Mouse (Mus musculus) hindbrain, embryonic 10.5 days (tissue): ENCODE results near the gene Naa50. TPM values are rescaled to one million over a fixed set of nuclear protein-coding genes. Genes with fewer than 3 reads are reported as not detected.

Experiments
- DNase-seq: peaks from one replicate; pipeline ENCODE4 v3.0.0-alpha.2; 2017; ENCODE audit warnings: low spot score
- H3K27ac ChIP-seq: fragments of 300-500 bp; sonication (generic); 2 replicates; pipeline ENCODE4 v1.5.1; 2016; ENCODE audit warnings: mild to moderate bottlenecking, moderate library complexity
- H3K27me3 ChIP-seq: fragments of 300-500 bp; sonication (generic); 2 replicates; pipeline ENCODE4 v1.6.1; 2016; ENCODE audit warnings: mild to moderate bottlenecking; ENCODE audit not compliant: poor library complexity, insufficient read depth, severe bottlenecking
- H3K36me3 ChIP-seq: fragments of 300-500 bp; sonication (generic); 2 replicates; pipeline ENCODE4 v1.6.1; 2016; ENCODE audit warnings: mild to moderate bottlenecking, moderate library complexity
- H3K4me1 ChIP-seq: fragments of 300-500 bp; sonication (generic); replicated peaks from 2 replicates; pipeline ENCODE4 v1.6.1; 2016; ENCODE audit warnings: mild to moderate bottlenecking
- H3K4me3 ChIP-seq: fragments of 300-500 bp; sonication (generic); 2 replicates; pipeline ENCODE4 v1.5.1; 2016; ENCODE audit warnings: mild to moderate bottlenecking, moderate library complexity
- H3K9me3 ChIP-seq: fragments of 300-500 bp; sonication (generic); 2 replicates; pipeline ENCODE4 v1.6.1; 2016; ENCODE audit warnings: mild to moderate bottlenecking, moderate library complexity
- WGBS: fragments of 180-500 bp; shearing (Covaris S2); methylation state at CpG from one replicate; pipeline ENCODE4 v1.1.7; 2016; 5-methylcytosine and 5-hydroxymethylcytosine counted together
- polyA plus RNA-seq: library from polyadenylated mRNA; unstranded; fragments of >200 nt; fragmentation: Nextera tagmentation; extraction: Ambion mirVana; gene quantifications from 2 replicates; pipeline ENCODE4 v1.2.1, GENCODE M21; 2016

Naa50 gene
- polyA plus RNA-seq, 1 experiment from 2014 or later: 78.0 TPM

DNA sequence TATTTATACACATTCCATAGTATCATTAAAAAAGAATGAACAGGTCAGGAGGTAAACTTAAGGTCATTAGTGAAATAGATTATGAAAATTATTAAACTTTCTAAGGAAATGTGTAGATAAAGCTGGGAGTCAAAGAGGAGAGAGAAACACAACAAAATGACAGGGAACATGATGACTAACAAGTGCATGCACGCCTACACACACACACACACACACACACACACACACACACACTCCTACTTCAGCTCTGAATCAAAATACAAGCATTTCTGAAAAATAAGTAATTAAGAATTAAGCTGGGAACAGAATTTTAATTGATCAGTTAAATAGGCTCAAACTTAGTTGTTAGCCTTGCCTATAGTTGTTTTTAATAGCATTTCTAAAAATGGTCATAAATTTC lies 14.9 kb upstream of the Naa50 start:
- no peaks in the 10 kb centered on the region for H3K9me3 ChIP-seq
- no peak overlapping the region for H3K27ac ChIP-seq
- H3K27me3 ChIP-seq: no peaks in the 10 kb centered on the region
- DNase-seq: no peak
- H3K4me1 ChIP-seq: no peaks in the 10 kb centered on the region
- WGBS: 86% methylated on average over 1 of the region's 1 CpGs
- no peaks in the 10 kb centered on the region for H3K36me3 ChIP-seq
- H3K4me3 ChIP-seq: no peak overlapping the region

DNA sequence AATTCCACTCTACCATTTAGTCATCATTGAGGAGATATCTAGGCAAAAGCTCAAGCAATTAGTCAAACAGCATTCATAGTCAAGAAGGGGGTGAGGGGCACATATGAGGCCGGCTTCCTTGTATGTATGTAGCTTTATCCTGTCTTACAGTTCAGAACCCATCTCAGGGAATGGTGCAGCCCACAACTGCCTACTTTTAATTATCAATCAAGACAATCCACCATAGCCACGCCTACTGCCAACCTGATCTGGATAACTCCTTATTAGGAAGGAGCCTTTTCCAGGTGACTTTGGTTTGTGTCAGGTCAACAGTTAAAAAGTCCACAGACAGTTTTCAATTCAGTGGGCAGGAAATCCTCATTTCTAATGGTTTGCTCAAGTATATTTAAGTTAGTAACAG lies 14.2 kb upstream of the Naa50 start:
- Histone ChIP-seq H3K4me1 (no peaks in the 10 kb centered on the region), H3K9me3 (no peaks in the 10 kb centered on the region), H3K36me3 (no peaks in the 10 kb centered on the region), H3K4me3 (no peak overlapping the region), H3K27me3 (no peaks in the 10 kb centered on the region), H3K27ac (no peak overlapping the region)
- 88% methylated on average over 2 of the region's 2 CpGs for WGBS
- DNase-seq: no peak

- DNase-seq: no peak
- Histone ChIP-seq H3K4me1 (no peaks in the 10 kb centered on the region), H3K27me3 (no peaks in the 10 kb centered on the region), H3K36me3 (no peaks in the 10 kb centered on the region), H3K4me3 (no peak overlapping the region), H3K27ac (no peak overlapping the region), H3K9me3 (no peaks in the 10 kb centered on the region)
- WGBS: 92% methylated on average over 4 of the region's 4 CpGs
These were observed 13.2 kb upstream of the Naa50 start for GRCm38 (mm10) chr16:44126437-44126836.

DNA sequence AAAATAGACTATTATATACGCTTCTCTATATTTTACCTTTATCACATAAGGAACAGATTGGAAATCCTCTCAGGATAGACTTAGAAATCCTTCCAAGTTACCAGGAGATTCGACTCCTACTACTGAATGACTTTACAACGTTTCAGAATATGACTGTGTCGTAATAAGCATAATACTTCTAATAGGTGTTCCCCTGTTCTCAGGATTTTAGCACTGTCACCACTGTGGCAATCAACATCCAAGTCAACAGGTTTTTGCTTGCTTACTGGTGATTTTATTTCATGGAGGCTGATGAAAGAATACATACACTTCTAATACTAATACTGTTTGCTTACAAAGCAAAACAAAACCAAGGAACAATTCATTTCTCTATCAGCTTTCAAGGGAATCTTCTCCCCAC lies 7.3 kb upstream of the Naa50 start:
- Histone ChIP-seq H3K36me3 (no peaks in the 10 kb centered on the region), H3K27me3 (no peaks in the 10 kb centered on the region), H3K4me3 (no peak overlapping the region), H3K4me1 (0 out of 2 replicates have a peak, but pooled peaks cover 2% of the 10 kb centered on the region), H3K27ac (no peak overlapping the region), H3K9me3 (no peaks in the 10 kb centered on the region)
- DNase-seq: no peak
- 85% methylated on average over 4 of the region's 4 CpGs for WGBS

GRCm38 (mm10) chr16:44133187-44133586 lies 6.4 kb upstream of the Naa50 start:
- DNase-seq: no peak
- H3K36me3 ChIP-seq: no peaks in the 10 kb centered on the region
- H3K9me3 ChIP-seq: no peaks in the 10 kb centered on the region
- no peak overlapping the region for H3K4me3 ChIP-seq
- H3K4me1 ChIP-seq: peaks cover 10% of the 10 kb centered on the region
- H3K27me3 ChIP-seq: no peaks in the 10 kb centered on the region
- no peak overlapping the region for H3K27ac ChIP-seq
- 90% methylated on average over 3 of the region's 3 CpGs for WGBS

- WGBS: 91% methylated on average over 6 of the region's 6 CpGs
- no peak for DNase-seq
- H3K27ac ChIP-seq: no peak overlapping the region
- H3K27me3 ChIP-seq: no peaks in the 10 kb centered on the region
- peaks cover 22% of the 10 kb centered on the region for H3K4me1 ChIP-seq
- no peak overlapping the region for H3K4me3 ChIP-seq
- no peaks in the 10 kb centered on the region for H3K9me3 ChIP-seq
- H3K36me3 ChIP-seq: no peaks in the 10 kb centered on the region
These were observed 3.1 kb upstream of the Naa50 start for GRCm38 (mm10) chr16:44136511-44137021.

- no peak for DNase-seq
- H3K4me1 ChIP-seq: peaks cover 25% of the 10 kb centered on the region
- no peaks in the 10 kb centered on the region for H3K9me3 ChIP-seq
- no peaks in the 10 kb centered on the region for H3K36me3 ChIP-seq
- WGBS: 2% methylated on average over 24 of the region's 24 CpGs
- peak overlapping the region; percentile 97 for H3K27ac ChIP-seq
- H3K27me3 ChIP-seq: no peaks in the 10 kb centered on the region
- H3K4me3 ChIP-seq: peak overlapping the region; percentile 96
These were observed 1.2 kb upstream of the Naa50 start for GRCm38 (mm10) chr16:44138377-44138978.

GRCm38 (mm10) chr16:44138979-44139535 lies 573 bp upstream of the Naa50 start:
- no peaks in the 10 kb centered on the region for H3K36me3 ChIP-seq
- no peaks in the 10 kb centered on the region for H3K27me3 ChIP-seq
- DNase-seq: peak; percentile 86
- whole genome bisulfite sequencing: under 1% methylated on average over 25 of the region's 25 CpGs
- H3K4me1 ChIP-seq: peaks cover 25% of the 10 kb centered on the region
- H3K27ac ChIP-seq: peak overlapping the region; percentile 97
- no peaks in the 10 kb centered on the region for H3K9me3 ChIP-seq
- H3K4me3 ChIP-seq: peak overlapping the region; percentile 96

- peaks cover 3% of the 10 kb centered on the region; the same call in 1 of the 2 replicates for H3K36me3 ChIP-seq
- H3K9me3 ChIP-seq: no peaks in the 10 kb centered on the region
- peaks cover 25% of the 10 kb centered on the region for H3K4me1 ChIP-seq
- peak overlapping the region; percentile 97 for H3K27ac ChIP-seq
- no peaks in the 10 kb centered on the region for H3K27me3 ChIP-seq
- DNase-seq: peak; percentile 71
- under 1% methylated on average over 44 of the region's 44 CpGs for WGBS
- H3K4me3 ChIP-seq: peak overlapping the region; percentile 96
These were observed 657 bp downstream of the Naa50 start for GRCm38 (mm10) chr16:44140186-44140787.

- Histone ChIP-seq H3K4me3 (peak overlapping the region; percentile 96), H3K36me3 (peaks cover 3% of the 10 kb centered on the region; the same call in 1 of the 2 replicates), H3K9me3 (no peaks in the 10 kb centered on the region), H3K27me3 (no peaks in the 10 kb centered on the region), H3K27ac (no peak overlapping the region), H3K4me1 (peaks cover 25% of the 10 kb centered on the region)
- 67% methylated on average over 6 of the region's 6 CpGs for WGBS
- no peak for DNase-seq
These were observed 1.9 kb downstream of the Naa50 start for GRCm38 (mm10) chr16:44141483-44141882.

DNA sequence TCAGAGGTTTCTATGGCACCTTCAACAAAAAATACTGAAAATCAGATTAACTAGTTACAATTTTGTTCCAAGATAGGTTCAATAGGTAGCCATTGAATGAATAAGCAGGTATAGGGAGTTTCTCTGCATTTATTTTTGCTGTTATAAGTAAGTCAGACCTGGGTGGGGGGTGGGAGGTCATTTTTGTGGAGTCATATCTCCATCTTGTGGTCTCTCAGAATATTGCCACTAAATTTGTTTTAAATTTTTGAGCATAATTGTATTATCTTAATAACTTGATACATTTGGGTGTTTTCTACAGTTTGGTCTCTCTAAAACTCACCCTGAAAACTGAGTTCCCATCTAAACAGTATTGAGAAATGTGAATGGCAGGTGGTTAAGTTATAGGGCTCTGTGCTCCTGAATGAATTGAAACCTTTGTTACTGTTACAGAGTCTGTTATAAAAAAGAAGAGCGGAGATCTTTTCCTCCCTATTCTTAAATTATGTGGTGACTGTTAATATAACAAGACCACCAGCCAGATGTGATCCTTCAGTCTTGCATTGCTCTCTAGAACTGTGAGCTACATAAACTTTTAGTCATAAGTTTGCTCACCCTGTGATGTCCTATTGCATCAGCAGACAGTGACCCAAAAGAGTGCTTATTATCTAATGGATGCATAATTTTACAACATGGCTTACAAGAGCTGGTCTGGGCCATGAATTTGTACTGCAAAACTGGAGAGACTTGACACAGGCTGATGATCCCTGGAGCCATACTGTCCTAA lies 9.6 kb downstream of the Naa50 start:
- Histone ChIP-seq H3K36me3 (peaks cover 3% of the 10 kb centered on the region; the same call in 1 of the 2 replicates), H3K9me3 (no peaks in the 10 kb centered on the region), H3K27ac (no peak overlapping the region), H3K27me3 (no peaks in the 10 kb centered on the region), H3K4me1 (no peaks in the 10 kb centered on the region), H3K4me3 (no peak overlapping the region)
- DNase-seq: no peak
- WGBS: 95% methylated on average over 1 of the region's 1 CpGs

DNA sequence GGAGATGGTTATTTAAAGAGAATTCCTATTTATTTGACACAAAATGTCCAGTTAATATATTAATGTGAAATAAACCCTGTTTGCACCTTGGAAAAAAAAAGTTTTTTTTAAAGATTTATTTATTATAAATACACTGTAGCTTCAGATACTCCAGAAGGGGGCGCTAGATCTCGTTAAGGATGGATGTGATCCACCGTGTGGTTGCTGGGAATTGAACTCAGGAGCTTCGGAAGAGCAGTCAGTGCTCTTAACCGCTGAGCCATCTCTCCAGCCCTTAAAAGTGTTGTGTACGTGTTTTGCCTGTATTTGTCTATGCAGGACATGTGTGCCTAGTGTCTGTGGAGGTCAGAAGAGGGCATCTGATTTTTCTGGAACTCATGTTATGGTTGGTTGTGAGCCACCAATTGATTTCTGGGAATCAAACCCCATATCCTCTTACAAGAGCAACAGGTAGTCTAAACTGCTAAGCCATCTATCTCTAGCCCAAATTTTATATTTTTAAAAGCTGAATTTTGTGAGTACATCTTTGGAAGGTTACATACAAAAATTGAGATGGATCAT lies 14.9 kb downstream of the Naa50 start:
- Histone ChIP-seq H3K4me3 (no peak overlapping the region), H3K9me3 (no peaks in the 10 kb centered on the region), H3K27me3 (no peaks in the 10 kb centered on the region), H3K27ac (no peak overlapping the region), H3K36me3 (peaks cover 32% of the 10 kb centered on the region), H3K4me1 (no peaks in the 10 kb centered on the region)
- 67% methylated on average over 6 of the region's 6 CpGs for WGBS
- no peak for DNase-seq
